Mouse (Mus musculus) A20 (cell line): ENCODE measurements around the gene 1700001P01Rik.

Source experiments
- DNase-seq: peaks from one replicate; pipeline ENCODE4 v3.0.0-alpha.2; 2011; ENCODE audit warnings: low read depth, low spot score

1700001P01Rik gene

DNA sequence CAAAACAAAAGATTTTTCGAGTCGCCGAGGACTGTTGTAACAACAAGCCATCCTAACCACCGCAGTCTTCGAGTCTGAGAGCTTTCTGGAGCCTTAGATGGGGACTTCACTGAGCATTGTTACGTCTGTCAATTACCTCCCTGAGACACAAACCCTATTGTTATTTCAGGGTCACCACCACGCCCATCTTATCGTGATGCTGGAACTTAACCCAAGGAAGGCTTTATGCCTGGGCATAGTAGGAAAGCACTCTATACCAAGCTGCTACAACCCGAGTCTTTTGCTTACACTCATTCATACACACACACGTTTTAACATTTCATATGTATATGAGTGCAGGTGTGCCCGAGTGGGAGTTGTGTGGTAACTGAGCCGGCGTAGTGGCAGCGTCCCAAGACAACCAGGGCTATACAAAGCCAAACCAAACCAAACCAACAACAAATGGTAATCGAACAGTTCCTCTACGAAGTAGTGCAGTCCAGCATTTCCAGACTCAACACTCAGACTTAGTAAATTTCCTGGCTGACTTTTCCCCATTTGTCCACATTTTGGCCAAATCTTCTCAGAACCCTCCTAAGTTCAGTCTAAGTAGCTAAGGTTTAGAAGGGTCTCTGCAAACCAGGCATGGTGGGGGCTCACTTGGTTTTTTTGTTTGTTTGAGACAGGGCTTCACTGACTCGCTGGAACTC lies at the start of gene 1700001P01Rik:
Gene 1700001P01Rik, minus strand, starts transcription at position 111 of the 689 bp plus-strand sequence.
- peak; percentile 27 for DNase-seq

DNA sequence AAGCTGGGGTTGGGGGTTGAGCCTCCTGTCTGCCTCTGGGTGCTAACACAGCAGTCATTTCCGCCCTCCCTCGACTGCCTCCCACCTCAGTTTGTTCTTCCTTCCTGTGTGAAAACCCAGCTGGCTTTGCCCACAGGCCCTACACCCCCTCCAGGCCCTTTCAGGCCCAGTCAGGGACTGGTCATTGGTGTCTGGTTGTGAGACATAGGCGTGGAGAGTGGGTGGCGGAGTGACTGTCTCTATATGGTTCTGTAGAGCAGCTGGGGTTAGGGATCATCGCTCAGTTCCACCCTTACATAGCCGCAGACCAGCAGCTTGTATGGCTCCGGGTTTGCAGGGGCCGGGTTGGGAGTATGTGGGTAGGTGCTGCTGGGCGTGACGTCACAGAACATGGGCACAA lies 49.6 kb upstream of the 1700001P01Rik start:
- DNase-seq: no peak

DNA sequence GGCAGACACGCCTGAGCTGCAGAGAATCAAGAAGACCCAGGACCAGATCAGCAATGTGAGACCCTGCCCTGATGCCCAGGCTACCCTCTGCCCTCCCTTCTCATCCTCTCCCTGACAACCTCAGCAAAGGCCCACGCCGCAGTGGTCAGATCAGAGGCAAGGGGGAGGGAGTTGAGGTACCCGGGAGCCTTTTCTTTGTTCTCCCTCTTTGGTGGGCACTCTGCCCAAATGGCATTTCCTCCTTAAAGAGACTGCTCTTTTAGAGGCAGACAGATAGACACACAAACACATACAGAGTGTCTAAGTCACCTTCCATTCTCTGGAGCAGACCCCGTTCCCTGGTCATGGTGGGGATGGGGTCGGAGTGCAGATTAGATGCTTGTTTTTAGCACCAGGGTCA lies 49.2 kb upstream of the 1700001P01Rik start:
- DNase-seq: no peak

DNA sequence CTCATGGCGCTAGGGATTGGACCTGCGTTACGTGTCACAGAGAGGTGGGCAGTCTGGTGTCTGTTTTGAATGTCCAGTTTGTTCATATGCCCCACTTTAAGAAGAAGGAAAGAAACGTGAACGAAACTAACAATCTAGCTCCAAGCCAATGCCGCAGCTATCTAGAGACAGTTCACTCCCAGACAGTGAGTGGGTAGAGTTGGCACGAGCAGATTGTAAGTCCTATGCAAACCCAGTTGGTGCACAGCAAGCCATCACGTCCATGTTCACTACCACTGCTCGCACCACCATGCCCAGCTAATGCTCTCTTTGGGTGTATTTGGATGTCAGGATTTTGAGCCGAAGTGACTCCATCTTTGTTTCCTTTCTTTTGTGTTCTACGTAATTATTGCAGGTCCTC lies 48.5 kb upstream of the 1700001P01Rik start:
- DNase-seq: no peak

DNA sequence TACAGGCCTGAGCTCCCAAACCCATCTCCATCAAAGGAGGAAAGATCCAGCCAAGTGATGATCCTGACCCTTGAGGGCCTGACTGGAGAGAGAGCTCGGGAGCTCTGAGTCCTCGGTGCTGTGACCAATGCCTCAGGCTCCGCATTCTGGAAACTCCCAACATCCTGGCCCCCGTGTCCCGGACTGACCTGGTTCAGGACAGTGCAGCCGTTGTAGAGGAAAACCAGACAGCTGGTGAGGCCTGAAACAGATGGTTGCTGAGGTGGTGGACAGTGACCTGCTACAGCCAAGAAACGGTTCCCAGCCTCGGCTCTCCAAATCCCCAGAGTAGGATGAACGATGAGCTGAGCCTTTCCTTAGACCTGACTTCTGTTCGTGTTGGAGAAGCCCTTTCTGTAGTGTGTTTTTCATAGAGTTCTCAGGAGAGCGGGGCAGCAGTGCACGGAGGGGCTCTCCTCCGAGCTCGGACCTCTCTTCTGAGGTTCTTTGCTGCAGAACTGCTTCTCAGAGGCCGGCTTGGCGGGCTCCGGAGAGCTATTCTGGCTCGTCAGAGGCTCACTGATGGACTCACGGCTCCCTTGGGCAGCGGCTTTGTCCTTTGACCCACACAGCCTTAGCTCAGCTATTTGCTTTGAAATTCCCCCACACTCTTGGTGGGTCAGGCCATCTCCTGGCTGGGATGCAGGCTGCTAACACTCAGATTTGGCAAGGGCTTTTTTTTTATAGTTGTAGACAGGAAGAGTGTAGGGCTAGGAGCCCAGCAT lies 47.3 kb upstream of the 1700001P01Rik start:
- no peak for DNase-seq

DNA sequence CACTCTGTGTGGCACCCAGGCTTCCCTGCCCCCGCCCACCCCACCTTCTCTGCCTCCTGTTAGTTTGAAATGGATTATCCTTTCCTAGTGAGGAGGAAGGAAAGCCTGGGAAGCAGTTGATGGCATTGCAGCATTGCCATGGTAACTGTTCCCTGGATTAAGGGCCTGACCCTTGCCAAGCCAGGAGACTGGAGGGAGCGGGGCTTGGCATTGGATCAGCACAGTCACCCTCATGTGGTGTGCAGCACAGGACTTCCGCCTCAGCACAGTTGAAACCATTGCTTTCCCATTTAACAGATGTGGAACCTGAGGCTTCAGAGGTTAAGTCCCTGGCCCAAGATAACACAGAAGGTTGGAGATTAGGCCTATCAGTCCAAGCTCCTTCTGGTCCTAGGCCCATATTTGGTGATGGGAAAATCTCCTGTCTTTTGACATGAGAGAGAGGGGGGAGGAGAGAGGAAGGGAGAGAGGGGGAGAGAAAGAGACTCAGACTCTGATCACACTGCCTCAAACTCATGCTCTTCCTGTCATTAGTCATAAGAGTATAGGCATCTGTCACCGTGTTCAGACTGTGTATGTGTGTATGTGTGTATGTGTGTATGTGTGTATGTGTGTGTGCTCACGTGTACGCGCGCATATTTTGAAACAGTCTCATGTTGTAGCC lies 45.8 kb upstream of the 1700001P01Rik start:
- no peak for DNase-seq

DNA sequence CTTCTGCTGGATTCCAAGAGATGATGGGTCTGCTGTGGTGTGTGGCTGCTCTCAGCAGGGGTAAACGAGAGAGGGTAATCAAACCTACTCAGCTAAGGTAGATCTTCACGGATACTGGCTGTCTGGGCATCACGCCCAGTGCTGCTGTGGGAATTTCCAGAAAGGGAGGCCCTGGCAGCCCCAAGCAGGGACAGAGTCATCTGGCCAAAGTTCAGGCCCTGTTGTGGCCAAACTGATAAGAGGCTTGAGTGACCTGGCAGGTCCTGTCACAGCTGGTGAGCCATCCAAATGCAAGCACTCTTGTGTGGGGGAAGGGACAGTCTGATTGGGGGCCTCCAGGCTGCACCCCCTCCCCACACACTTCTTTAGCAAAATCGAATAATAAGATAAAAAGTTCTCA lies 45.1 kb upstream of the 1700001P01Rik start:
- DNase-seq: no peak

DNA sequence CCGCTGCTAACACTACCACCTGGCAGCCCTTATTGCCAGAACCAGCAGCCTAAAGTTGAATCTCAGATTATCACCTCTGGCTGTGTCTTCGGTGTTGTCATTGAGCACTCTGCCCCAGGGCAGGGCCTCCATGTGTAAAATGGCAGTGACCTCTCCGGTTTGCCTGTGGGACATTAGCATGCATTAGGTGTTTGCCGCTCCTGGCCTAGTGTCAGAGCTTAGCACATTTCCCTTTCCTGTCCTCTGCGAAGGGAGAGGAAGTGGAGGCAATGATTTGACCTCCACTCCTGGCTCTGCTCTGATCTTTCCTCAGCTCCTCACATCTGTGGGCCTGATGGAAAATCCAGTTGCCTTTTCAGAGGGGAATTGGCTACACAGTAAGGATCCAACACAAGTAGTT lies 44.2 kb upstream of the 1700001P01Rik start:
- no peak for DNase-seq

DNA sequence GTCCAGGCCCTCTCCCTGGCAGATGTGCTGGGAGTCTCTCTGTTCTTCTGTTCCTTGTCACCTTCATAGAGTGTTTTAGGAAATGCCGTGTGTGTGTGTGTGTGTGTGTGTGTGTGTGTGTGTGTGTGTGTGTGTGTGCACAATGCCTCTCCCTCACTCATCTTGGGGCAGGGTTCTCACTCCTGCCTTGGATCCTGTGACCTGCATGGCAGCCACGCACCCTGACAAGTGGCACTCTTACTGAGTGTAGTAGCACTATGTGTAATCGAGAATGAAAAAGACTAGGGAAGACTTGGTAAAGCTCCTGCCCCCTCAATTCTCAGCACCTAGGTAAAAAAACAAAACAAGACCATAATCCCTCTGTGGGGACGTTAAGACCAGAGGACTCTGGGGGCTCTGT lies 43.4 kb upstream of the 1700001P01Rik start:
- no peak for DNase-seq

DNA sequence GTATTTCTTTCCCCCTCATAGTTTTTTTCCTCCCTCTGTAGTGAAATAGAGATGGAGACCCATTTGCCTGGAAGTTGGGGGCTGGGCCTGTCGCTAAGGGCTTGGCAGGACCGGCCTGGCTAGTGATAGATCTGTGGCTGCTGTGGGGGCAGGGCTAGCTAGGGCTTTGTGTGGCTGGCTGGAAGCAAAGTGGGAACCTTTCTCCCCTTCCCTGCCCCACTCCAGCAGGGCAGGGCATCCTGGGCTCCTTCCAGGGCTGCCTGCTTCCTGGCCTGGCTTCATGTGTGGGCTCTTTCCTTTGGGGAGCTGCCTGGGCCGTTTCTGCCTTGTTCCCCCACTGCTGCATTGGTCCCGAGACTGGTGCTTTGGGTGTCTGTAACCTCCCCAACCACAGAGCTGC lies 42.9 kb upstream of the 1700001P01Rik start:
- DNase-seq: no peak

DNA sequence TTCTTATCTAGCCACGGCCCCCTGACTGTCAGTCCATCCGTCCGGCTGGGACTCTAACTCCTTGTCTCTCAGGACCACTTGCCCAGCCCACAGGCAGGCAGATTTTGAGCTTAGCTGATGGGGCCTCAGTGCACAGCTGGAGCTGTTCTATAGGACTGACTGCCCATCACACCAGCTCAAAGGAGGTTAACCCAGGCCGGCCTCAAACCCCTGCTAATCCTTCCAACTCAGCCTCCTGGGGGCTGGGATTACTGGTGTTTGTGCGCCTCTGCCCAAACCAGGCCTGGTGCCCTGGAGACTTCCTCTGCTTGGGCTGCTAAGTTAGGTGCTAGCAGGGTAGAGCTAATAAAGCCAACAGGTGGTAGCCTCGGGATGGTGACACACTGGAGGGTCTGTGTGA lies 42.3 kb upstream of the 1700001P01Rik start:
- DNase-seq: no peak

DNA sequence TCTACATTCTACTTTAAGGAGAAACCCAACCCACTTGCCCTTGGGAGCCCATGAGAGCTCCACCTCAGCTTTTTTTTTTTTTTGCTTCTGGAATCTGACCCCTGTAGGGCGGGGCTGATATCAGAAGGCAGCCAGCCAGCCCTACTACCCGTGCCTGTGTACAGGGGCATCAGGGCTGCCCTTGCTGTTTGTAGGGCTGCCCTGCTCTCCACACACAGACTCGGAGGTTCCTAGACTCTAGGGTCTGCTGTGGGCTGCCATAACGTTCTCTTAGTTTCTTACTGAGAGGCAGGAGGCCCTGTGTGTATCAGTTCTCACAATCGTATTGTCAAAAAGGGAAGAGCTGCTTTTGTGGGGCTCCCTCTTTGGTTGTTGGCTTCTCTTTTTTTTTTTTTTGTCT lies 41.7 kb upstream of the 1700001P01Rik start:
- DNase-seq: no peak

DNA sequence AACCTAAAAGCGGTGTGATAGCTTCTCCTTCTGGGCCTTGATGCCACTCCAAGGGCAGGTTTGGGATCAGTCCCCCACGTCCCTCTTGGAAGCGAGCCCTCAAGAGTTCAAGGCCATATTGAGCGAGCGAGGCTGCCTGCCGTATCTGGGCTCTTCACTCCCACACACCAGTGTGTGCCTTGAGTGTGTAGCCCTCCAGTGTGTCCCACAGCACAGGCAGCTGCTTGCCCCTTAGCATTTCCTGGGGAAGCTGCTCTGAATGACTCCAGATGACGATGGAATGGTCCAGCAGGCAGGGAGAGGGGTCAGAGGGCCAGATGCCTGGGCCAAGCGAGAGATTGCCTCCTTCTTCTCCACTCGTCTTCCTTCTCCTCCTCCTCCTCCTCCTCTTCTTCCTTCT lies 41.2 kb upstream of the 1700001P01Rik start:
- DNase-seq: no peak

DNA sequence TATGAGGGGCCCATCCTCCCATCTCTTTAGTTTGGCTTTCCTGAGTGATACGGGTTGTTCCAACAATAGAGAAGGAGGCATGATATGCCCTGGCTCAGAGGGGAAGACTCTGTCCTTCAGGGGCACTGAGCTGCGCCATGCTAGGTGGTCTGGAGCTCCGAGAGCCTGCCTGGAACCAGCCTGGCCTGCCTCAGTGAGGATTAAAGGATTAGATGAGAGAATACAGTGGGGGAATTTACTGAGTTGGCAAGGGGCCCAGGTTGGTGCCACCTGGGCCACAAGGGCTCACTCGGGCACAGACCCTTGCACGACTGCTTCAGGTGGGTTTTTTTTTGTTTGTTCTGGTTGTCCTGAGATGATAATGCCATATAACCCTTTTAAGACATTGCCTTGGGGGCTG lies 40.5 kb upstream of the 1700001P01Rik start:
- DNase-seq: no peak

DNA sequence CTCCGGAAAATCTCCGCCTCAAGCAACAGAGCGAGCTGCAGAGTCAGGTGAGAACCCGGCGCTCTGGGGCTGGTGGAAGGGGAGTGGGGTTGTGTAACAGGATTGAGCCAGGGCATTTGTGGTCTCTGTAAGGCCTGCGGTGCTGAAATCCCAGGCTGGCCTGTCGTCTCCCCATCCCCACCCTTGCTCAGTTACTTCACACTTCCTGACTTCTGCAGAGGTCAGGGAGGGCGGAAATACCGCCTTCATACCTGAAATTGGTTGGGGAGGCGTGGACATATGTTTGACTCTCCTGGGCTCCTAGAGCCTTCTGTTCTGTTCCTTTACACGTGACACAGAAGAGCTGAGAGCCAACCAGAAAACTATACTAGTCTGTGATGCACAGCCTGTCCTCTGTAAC lies 40.0 kb upstream of the 1700001P01Rik start:
- no peak for DNase-seq

DNA sequence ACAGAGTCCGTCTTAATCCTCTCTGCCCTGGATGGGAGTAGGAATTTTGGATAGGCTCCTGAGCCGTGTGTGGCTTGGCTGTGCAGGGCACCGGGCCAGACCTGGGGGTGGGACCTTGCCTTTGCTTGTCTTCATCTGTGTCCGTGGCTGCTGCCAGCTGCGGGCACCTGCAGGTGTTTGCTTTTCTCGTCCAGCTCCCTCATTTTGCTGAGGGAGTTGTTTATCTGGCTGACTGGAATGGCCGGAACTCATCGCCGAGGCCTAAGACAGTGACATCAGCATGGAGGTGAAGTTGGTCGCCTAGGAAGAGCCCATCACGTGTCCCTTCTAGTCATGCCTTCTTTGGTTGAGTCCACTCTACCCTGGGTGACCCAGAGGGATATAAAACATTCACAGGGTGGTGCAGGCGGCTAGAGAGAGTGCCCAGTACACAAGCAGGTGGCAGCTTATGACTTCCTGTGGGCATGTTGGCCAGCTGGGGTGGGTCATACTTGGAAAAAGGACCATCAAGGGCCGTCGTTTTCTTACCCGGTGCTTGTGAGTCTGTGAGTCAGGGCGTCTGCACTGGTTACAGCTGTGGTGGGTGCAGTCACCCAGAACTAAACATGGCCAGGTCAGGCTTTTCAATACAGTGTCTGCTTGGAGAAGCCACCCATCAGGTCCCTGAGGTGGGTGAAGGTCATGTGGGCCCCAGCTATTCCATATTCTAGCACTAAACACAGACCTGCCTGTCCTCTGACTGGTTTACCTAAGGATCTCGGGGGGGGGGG lies 38.2 kb upstream of the 1700001P01Rik start:
- no peak for DNase-seq

DNA sequence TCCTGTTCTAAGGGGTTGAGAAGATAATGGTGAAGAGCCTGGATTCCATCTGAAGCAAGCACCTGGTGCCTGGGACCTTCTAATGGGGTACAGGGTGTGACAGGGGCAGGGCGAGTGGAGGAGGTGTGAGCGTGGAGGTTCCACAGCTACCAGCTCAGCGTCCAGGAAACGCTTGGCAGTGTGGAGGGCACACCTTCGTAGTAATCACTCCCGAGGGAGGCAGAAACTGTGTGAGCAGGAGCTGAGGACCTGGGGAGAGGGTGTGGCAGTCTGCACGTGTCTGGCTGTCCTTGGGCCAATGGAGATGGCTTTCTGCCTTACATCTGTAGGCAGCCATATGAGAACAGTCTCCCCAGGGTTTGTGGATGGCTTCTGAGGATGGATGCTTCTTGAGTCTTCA lies 37.4 kb upstream of the 1700001P01Rik start:
- no peak for DNase-seq

DNA sequence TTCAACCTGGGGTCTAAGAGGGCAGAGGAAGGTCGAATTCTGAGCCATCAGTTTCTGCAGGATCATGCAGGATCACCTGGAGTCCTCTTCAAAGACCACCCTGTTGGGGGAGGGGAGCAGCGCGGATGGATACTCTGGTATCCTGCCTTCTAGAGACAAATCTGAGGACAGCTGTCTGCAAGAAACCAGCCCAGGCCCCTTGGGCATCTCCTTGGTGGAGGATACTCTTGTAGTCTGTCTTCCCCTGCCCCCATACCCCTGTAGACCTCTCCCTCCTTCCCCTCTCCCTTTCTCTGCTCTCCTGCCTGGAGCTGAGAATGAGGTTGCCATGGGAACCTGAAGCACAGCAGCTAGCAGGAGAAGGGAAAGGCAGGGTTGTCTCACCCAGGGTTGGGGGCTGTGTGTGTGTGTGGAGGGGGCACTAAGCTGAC lies 36.8 kb upstream of the 1700001P01Rik start:
- no peak for DNase-seq

DNA sequence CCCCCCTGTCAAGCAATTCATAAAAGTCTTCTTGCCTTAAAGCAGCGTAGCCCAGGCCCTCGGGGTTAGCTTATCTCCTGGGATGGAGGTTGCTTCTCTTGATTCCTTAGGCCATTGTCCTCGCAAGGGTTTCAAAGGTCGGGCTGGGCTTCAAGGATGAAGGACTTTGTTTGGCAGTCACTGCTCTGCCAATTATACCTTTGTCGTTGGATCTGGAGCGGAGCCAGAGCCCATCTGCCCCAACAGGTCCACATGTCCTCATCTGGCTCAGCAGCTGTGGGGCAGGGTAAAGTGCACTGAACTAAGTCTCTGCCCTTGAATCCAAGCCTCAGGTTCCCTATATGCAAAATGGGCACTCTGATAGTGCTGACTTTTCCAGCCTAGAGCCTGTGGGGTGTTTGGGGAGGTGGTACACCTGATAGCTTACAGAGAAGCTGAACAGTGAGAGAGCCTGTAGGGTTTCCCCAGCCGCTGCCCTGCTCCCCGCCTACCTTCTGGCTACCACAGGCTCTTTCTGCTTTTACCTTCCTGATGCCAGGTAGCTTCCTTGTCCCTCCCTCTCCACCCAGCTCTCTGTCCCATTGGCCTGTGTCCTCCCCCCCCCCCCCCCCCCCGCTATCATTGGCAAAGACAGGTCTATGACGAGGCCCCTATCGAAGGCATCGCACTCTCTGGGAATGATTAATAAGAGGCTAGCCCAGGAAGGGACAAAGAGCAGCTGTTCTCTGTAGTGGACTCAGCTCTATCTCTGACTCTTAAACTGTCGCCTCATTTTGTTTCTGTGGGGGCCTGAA lies 36.0 kb upstream of the 1700001P01Rik start:
- no peak for DNase-seq

DNA sequence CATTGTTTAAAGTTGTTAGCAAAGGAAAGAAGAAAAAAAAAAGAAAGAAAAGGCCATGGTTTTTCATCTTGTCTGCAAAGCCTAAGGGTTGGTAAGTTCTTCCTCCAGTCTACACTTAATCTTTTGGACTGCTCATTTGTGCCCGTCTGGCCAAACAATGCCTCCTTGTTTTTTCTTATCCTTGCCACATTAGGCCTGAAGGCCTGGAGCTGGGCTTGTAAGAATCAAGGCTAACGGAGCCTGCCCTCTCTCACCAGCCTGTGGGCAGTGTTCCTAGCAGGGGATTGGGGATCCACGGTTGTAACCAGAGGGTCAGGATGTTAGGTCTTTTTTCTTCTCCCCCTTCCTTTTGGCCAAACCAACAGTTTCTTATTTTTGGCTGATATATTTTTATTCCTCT lies 35.3 kb upstream of the 1700001P01Rik start:
- no peak for DNase-seq

DNA sequence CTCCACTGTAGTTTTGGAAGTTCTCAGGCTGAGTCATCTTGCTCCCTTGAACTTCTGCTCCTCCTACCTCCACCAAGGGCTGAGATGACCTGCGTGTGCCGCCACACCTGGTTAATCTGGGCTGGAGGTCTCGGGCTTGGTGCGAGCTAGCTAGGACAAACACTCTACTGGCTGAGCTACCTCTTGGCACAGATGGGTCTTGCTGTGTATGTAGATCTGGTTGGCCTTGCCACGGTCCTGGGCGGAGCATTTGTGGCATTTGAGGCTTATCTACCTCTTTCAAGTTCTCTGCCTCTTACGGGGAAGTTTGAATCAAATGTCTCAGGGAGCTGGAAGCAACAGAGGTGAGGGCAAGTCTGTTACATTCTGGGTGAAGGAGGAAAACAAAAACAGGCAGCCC lies 34.6 kb upstream of the 1700001P01Rik start:
- no peak for DNase-seq
